Mouse (Mus musculus) erythroblast, embryonic 14.5 days (primary cell): ENCODE measurements around the gene Tprgl.

ENCODE experiments used
- GATA1 ChIP-seq: IDR thresholded peaks from 2 replicates; pipeline ENCODE4 v1.6.1; 2012; ENCODE audit warnings: low read length, inconsistent platforms, mixed read lengths
- TAL1 ChIP-seq: IDR thresholded peaks from 3 replicates; pipeline ENCODE4 v1.6.1; 2012; ENCODE audit warnings: low read length, inconsistent platforms, mixed read lengths

DNA sequence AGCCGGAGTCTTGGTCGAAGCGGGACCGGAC is 20.5 kb downstream of the Tprgl start, which contains the start of gene Trp73:
- TF ChIP-seq GATA1 = no peak
- TF ChIP-seq TAL1 = no peak
